Mouse (Mus musculus) stomach, embryonic 15.5 days (tissue): Measurements from ENCODE around the gene Zdhhc12. TPM values are rescaled to one million over a fixed set of nuclear protein-coding genes. Genes with fewer than 3 reads are reported as not detected.

Source experiments
- ATAC-seq: fragments of 200-750 bp; cut with Nextera tagmentation; 2 replicates; pipeline ENCODE4 v1.8.0; 2017; ENCODE audit warnings: low read depth, moderate number of reproducible peaks, moderate TSS enrichment; ENCODE audit not compliant: insufficient read depth, low FRiP score
- H3K27ac ChIP-seq: fragments of 300-500 bp; sonication (generic); 2 replicates; pipeline ENCODE4 v1.5.1; 2015; ENCODE audit warnings: mild to moderate bottlenecking, inconsistent platforms
- H3K27me3 ChIP-seq: fragments of 300-500 bp; sonication (generic); replicated peaks from 2 replicates; pipeline ENCODE4 v1.6.1; 2015; ENCODE audit warnings: inconsistent platforms
- H3K36me3 ChIP-seq: fragments of 300-500 bp; sonication (generic); 2 replicates; pipeline ENCODE4 v1.6.1; 2015; ENCODE audit warnings: inconsistent platforms
- H3K4me1 ChIP-seq: fragments of 300-500 bp; sonication (generic); 2 replicates; pipeline ENCODE4 v1.6.1; 2015; ENCODE audit warnings: inconsistent platforms
- H3K4me2 ChIP-seq: fragments of 300-500 bp; sonication (generic); 2 replicates; pipeline ENCODE4 v1.6.1; 2015; ENCODE audit warnings: mild to moderate bottlenecking, inconsistent platforms
- H3K4me3 ChIP-seq: fragments of 300-500 bp; sonication (generic); replicated peaks from 2 replicates; pipeline ENCODE4 v1.5.1; 2015; ENCODE audit warnings: inconsistent platforms
- H3K9ac ChIP-seq: fragments of 300-500 bp; sonication (generic); 2 replicates; pipeline ENCODE4 v1.6.1; 2015; ENCODE audit warnings: inconsistent platforms
- H3K9me3 ChIP-seq: fragments of 300-500 bp; sonication (generic); 2 replicates; pipeline ENCODE4 v1.6.1; 2016; ENCODE audit warnings: inconsistent platforms
- WGBS: fragments of 180-500 bp; shearing (Covaris S2); methylation state at CpG from one replicate; pipeline ENCODE4 v1.1.7; 2015; 5-methylcytosine and 5-hydroxymethylcytosine counted together
- polyA plus RNA-seq: library from polyadenylated mRNA; unstranded; fragments of >200 nt; fragmentation: Nextera tagmentation; extraction: Ambion mirVana; gene quantifications from 2 replicates; pipeline ENCODE4 v1.2.1, GENCODE M21; 2015

The Zdhhc12 gene
- polyA plus RNA-seq, 1 experiment from 2014 or later, result 47.1 TPM

DNA sequence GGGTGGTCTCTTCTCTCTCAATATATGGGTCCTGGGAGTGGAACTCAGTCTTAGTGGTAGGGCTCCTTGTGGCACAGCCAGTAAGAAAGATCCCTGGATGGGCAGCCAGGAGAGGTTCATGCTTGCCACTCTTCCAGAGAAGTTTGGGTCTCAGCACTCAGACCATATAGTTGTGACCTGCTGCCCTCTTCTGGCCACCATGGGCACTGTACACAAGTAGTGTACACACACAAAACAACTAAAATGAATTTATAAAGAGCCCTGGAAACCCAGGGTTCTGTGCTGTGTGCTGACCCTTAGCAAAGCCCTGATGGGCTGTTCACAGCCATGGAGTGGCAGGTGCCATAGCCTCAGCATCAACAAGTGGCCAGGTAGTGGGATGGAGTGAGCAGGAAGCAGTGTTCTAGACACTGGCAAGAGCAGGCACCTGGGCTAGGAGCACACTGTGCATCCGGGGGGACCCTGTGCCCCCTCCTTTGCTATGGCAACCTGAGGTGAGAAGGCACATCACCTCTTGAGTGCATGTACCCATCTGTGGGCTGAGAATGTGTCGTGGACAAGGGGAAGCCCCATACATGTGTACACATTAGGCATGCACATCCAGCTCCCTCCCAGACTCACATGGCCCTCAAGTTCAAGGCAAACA is 2.6 kb upstream of the Zdhhc12 start:
- no peak overlapping the region for H3K9ac ChIP-seq
- H3K27me3 ChIP-seq, result no peaks in the 10 kb centered on the region
- no peak for ATAC-seq
- no peak overlapping the region for H3K4me3 ChIP-seq
- H3K36me3 ChIP-seq, result peaks cover 12% of the 10 kb centered on the region; the same call in 1 of the 2 replicates
- H3K4me2 ChIP-seq, result no peak overlapping the region
- H3K4me1 ChIP-seq, result peaks cover 23% of the 10 kb centered on the region
- no peak overlapping the region for H3K27ac ChIP-seq
- H3K9me3 ChIP-seq, result no peaks in the 10 kb centered on the region
- 91% methylated on average over 2 of the region's 2 CpGs for WGBS

GRCm38 (mm10) chr2:30094208-30094588 is 750 bp upstream of the Zdhhc12 start:
- Histone ChIP-seq H3K9ac (peak overlapping the region; percentile 57), H3K27ac (peak overlapping the region; percentile 86), H3K9me3 (no peaks in the 10 kb centered on the region), H3K4me2 (peak overlapping the region; percentile 89), H3K4me3 (peak overlapping the region; percentile 61), H3K27me3 (no peaks in the 10 kb centered on the region), H3K4me1 (peaks cover 23% of the 10 kb centered on the region), H3K36me3 (peaks cover 13% of the 10 kb centered on the region)
- ATAC-seq, result no peak; the same call in 1 of the 2 replicates
- WGBS, result 1% methylated on average over 13 of the region's 13 CpGs

- no peak overlapping the region for H3K27ac ChIP-seq
- peak overlapping the region; percentile 89 for H3K4me2 ChIP-seq
Measured at GRCm38 (mm10) chr2:30092280-30092918, 1.0 kb downstream of the Zdhhc12 start.

DNA sequence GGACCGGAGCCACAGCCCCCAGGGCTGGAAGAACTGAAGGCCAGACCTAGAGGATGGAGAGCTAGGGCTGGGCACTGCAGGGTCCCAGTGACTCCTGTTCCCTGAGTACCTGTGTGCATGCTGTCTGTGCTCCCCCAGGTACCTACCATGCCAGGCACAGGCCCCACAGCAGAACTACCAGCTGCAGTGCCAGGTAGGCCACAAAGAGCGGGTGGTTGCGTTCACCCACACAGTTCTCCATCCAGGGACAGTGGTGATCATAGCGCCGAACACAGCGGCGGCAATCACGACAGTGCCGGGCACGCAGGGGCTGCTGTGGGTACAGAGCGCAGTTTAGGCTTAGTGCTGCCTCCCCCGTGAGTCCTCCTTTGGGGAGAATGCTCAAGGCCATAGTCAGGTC is 1.9 kb downstream of the Zdhhc12 start:
- no peak overlapping the region for H3K4me3 ChIP-seq
- no peak overlapping the region for H3K9ac ChIP-seq
- H3K36me3 ChIP-seq, result peaks cover 10% of the 10 kb centered on the region
- peaks cover 23% of the 10 kb centered on the region for H3K4me1 ChIP-seq
- no peak overlapping the region for H3K4me2 ChIP-seq
- ATAC-seq, result no peak
- H3K9me3 ChIP-seq, result no peaks in the 10 kb centered on the region
- H3K27ac ChIP-seq, result no peak overlapping the region
- no peaks in the 10 kb centered on the region for H3K27me3 ChIP-seq
- WGBS, result 97% methylated on average over 12 of the region's 12 CpGs

More at GRCm38 (mm10) chr2:30092280-30092918, 1.0 kb downstream of the Zdhhc12 start:
- Histone ChIP-seq H3K4me1 (peaks cover 23% of the 10 kb centered on the region), H3K36me3 (peaks cover 13% of the 10 kb centered on the region), H3K9ac (peak overlapping the region; percentile 43; the same call in 1 of the 2 replicates), H3K9me3 (no peaks in the 10 kb centered on the region), H3K4me3 (peak overlapping the region; percentile 61), H3K27me3 (no peaks in the 10 kb centered on the region)
- ATAC-seq, result no peak
- WGBS, result 50% methylated on average over 6 of the region's 6 CpGs

DNA sequence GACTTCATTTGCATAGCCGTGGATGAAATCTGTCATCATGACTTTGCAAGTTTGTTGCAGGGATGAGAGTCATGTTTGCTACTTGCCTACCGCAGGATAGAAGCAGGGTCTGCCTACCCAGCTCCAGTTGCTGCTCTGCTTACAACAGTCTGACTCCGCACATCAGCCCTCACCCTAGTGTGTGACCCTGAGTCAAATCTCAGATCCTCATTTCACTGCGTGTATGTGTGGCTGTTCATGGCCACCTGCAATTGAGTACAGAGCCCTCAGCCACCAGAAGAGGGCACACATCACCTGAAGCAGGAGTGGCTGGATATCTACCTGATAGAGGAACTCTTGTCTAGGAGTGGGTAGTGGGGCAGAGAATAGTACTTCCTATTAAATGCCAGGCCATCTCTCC is 6.1 kb downstream of the Zdhhc12 start:
- Histone ChIP-seq H3K4me3 (no peak overlapping the region), H3K9ac (no peak overlapping the region), H3K4me2 (no peak overlapping the region), H3K27ac (no peak overlapping the region), H3K27me3 (no peaks in the 10 kb centered on the region), H3K36me3 (peaks cover 10% of the 10 kb centered on the region), H3K4me1 (no peaks in the 10 kb centered on the region), H3K9me3 (no peaks in the 10 kb centered on the region)
- 84% methylated on average over 4 of the region's 4 CpGs for WGBS
- ATAC-seq, result no peak

DNA sequence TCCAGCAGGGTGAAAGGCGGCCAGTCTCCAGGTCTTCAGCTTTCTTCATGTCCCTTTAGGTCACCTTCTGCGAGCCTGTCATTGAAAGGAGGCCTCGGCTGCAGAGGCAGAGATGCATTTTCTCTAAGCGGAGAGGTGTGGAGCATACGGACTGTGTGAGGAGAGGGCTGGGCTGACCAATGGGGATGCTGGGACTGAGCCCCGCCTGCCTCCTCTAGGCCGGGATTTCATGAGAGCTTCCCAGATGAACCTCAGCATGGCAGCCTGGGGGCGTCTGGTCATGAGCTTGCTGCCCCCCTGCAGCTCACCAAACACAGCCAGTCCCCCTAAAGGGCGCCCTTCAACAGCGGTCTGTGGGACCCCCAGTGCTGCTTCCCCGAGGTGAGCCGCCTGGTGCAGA is 8.8 kb downstream of the Zdhhc12 start:
- 14% methylated on average over 12 of the region's 12 CpGs for WGBS
- Histone ChIP-seq H3K9me3 (no peaks in the 10 kb centered on the region), H3K9ac (no peak overlapping the region), H3K4me2 (peak overlapping the region; percentile 48), H3K4me3 (peak overlapping the region; percentile 23), H3K4me1 (no peaks in the 10 kb centered on the region), H3K36me3 (no peaks in the 10 kb centered on the region), H3K27ac (no peak overlapping the region), H3K27me3 (no peaks in the 10 kb centered on the region)
- no peak for ATAC-seq

DNA sequence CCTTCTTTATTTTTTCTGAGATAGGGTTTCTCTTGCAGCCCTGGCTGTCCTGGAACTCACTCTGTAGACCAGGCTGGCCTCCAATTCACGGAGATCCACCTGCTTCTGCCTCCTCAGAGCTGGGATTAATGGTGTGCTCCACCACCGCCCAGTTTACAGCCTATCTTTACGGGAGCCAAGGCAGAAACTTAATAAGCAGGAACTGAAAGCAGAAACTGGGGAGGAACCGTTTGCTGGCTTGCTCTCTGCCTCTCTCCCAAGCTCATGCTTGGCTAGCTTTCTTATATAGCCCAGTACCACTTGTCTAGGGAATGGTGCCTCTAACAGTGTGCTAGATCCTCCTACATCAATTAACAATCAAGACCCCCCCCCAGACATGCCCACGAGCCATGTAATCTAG is 9.3 kb downstream of the Zdhhc12 start:
- no peaks in the 10 kb centered on the region for H3K9me3 ChIP-seq
- 63% methylated on average over 5 of the region's 5 CpGs for WGBS
- H3K4me1 ChIP-seq, result 0 out of 2 replicates have a peak, but pooled peaks cover under 1% of the 10 kb centered on the region
- no peak overlapping the region for H3K27ac ChIP-seq
- ATAC-seq, result no peak
- no peaks in the 10 kb centered on the region for H3K36me3 ChIP-seq
- no peak overlapping the region for H3K9ac ChIP-seq
- peak overlapping the region; percentile 48 for H3K4me2 ChIP-seq
- no peaks in the 10 kb centered on the region for H3K27me3 ChIP-seq
- H3K4me3 ChIP-seq, result no peak overlapping the region

DNA sequence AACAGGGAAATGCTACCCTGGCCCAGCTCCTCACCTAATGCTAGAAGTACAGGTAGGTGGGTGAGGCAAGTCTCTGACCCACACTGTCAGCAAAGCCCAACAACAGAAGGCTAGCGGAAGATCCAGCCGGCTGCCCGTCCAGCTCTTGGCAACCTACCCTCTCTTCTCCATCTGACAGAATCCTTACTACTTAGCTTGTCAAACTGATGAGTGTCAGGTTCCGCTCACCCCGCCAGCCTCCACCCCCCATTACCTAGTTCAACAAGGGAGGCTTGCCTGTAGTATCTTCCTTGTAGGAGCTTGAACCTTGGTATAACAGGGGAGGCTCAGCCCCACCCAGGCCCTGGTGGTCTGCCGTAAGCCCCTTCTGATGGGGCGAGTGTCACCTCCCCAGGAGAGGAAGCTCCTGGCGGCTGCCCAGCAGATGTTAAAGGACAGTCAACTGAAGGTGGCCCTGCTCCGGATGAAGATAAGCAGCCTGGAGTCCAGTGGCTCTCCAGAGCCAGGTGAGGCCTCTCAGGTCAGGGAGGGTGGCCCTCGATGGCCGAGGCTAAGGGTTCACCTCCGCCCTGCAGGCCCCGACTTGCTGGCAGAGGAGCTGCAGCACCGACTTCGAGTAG is 13.2 kb downstream of the Zdhhc12 start:
- Histone ChIP-seq H3K9ac (no peak overlapping the region), H3K4me3 (no peak overlapping the region), H3K4me2 (no peak overlapping the region), H3K4me1 (peaks cover 12% of the 10 kb centered on the region; the same call in 1 of the 2 replicates), H3K9me3 (no peaks in the 10 kb centered on the region), H3K27me3 (no peaks in the 10 kb centered on the region), H3K27ac (no peak overlapping the region), H3K36me3 (no peaks in the 10 kb centered on the region)
- ATAC-seq, result no peak
- WGBS, result 84% methylated on average over 15 of the region's 15 CpGs

- no peaks in the 10 kb centered on the region for H3K27me3 ChIP-seq
- H3K4me2 ChIP-seq, result peak overlapping the region; percentile 97
- no peak for ATAC-seq
- H3K27ac ChIP-seq, result peak overlapping the region; percentile 92
- peaks cover 12% of the 10 kb centered on the region; the same call in 1 of the 2 replicates for H3K4me1 ChIP-seq
- no peak overlapping the region for H3K9ac ChIP-seq
- no peaks in the 10 kb centered on the region for H3K9me3 ChIP-seq
- 63% methylated on average over 4 of the region's 4 CpGs for WGBS
- no peaks in the 10 kb centered on the region for H3K36me3 ChIP-seq
- H3K4me3 ChIP-seq, result no peak overlapping the region
Measured at GRCm38 (mm10) chr2:30078760-30079159, 14.7 kb downstream of the Zdhhc12 start.

GRCm38 (mm10) chr2:30078349-30078712 is 15.1 kb downstream of the Zdhhc12 start:
- H3K36me3 ChIP-seq, result no peaks in the 10 kb centered on the region
- H3K9ac ChIP-seq, result no peak overlapping the region
- 12% methylated on average over 10 of the region's 10 CpGs for WGBS
- H3K27me3 ChIP-seq, result no peaks in the 10 kb centered on the region
- 0 out of 2 replicates have a peak, but pooled peaks have one; percentile 16 for ATAC-seq
- H3K4me2 ChIP-seq, result peak overlapping the region; percentile 97
- peaks cover 12% of the 10 kb centered on the region; the same call in 1 of the 2 replicates for H3K4me1 ChIP-seq
- H3K4me3 ChIP-seq, result peak overlapping the region; percentile 70
- peak overlapping the region; percentile 92 for H3K27ac ChIP-seq
- no peaks in the 10 kb centered on the region for H3K9me3 ChIP-seq

GRCm38 (mm10) chr2:30077502-30078348 is 15.7 kb downstream of the Zdhhc12 start, which contains the start of gene Pkn3:
TSS of gene Pkn3 (plus strand) at chr2:30077684.
- H3K27ac ChIP-seq, result peak within 1 kb of the TSS; percentile 92
- H3K9ac ChIP-seq, result peak within 1 kb of the TSS; percentile 65
- 0 out of 2 replicates have a peak, but pooled peaks cover 2% of the 10 kb centered on the region for H3K36me3 ChIP-seq
- peak; percentile 77 for ATAC-seq
- peaks cover 12% of the 10 kb centered on the region; the same call in 1 of the 2 replicates for H3K4me1 ChIP-seq
- H3K4me3 ChIP-seq, result peak within 1 kb of the TSS; percentile 70
- H3K4me2 ChIP-seq, result peak within 1 kb of the TSS; percentile 97
- WGBS, result under 1% methylated on average over 53 of the region's 53 CpGs
- H3K27me3 ChIP-seq, result no peaks in the 10 kb centered on the region
- no peaks in the 10 kb centered on the region for H3K9me3 ChIP-seq
